Mouse (Mus musculus): Measurements from ENCODE around the gene Gm9495.
"Not testable (repeated sequence)": the region's sequence is repeated elsewhere in the genome, so short reads cannot be mapped to it uniquely, and the experiment has no call there.

Gene Gm9495

GRCm38 (mm10) chr8:69453465-69453864 is at the start of gene Gm9495:
Gene Gm9495 (minus strand): TSS chr8:69453565.
- not testable (repeated sequence) for DNase-seq

- DNase-seq: not testable (repeated sequence)
Measured at GRCm38 (mm10) chr8:69474946-69475345, 21.6 kb upstream of the Gm9495 start.

DNA sequence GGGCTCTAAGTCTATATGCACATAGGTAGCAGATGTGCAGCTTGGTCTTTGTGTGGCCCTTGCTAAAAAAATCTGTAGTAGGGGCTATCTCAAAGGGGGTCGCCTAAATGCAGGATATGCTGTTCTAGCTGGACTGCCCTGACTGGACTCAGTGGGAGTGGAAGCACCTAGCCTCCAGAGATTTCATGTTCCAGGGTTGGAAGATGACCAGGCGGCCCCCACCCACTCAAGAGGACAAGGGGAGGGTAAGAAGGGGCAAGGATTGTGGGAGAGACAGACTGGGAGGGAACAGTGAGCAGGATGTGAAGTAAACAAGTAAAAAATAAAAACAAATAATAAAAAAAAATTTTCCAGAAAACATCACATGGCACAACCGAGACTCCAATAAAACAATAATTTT is 33.3 kb downstream of the Gm9495 start:
- not testable (repeated sequence) for DNase-seq

DNA sequence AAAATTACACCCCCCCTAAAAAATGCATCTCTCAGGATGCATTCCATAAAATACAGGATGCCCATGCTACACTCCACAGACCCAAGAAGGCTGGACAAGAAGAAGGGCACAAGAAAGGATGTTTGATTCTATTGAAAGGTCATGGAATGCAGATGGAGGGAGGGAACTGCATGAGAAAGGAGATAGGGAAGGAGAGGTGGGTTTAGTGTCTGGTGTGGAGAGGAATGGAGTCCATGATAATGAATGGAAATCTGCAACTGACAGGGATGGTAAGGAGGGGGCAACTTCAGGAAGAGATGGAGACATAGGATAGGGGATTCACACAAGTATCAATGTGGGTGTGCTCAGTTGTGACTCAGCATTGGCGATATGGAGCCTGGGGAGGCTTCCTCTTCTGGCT is 39.0 kb downstream of the Gm9495 start:
- DNase-seq: no peak

- no peak for DNase-seq
Measured at GRCm38 (mm10) chr8:69404768-69405167, 48.6 kb downstream of the Gm9495 start.

DNA sequence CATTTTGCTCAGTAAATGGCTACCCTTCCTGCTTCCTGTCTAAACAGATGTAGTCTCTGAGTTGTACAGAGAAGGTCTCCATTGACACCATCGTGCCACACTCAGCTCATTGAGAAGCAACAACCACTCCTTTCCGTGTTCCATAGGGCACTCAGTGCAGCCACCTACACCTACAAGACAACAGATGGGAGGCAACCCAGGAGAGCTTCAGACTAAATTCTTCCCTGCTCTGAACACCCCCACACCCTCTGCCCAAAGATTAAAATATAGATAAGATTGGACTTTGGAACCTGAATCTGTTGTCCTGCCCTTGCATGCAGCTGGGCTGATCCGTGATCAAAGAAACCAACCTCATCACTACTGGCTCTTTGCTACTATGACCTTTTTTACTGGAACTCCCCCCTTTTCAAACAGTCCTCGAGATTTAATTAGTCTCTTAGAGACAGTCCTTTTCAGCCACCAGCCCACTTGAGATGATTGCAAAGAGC is 53.4 kb downstream of the Gm9495 start:
- no peak for DNase-seq

GRCm38 (mm10) chr8:69399181-69399955 is 54.0 kb downstream of the Gm9495 start:
- peak; percentile 35 for DNase-seq

GRCm38 (mm10) chr8:69396196-69396595 is 57.2 kb downstream of the Gm9495 start:
- DNase-seq: no peak

DNA sequence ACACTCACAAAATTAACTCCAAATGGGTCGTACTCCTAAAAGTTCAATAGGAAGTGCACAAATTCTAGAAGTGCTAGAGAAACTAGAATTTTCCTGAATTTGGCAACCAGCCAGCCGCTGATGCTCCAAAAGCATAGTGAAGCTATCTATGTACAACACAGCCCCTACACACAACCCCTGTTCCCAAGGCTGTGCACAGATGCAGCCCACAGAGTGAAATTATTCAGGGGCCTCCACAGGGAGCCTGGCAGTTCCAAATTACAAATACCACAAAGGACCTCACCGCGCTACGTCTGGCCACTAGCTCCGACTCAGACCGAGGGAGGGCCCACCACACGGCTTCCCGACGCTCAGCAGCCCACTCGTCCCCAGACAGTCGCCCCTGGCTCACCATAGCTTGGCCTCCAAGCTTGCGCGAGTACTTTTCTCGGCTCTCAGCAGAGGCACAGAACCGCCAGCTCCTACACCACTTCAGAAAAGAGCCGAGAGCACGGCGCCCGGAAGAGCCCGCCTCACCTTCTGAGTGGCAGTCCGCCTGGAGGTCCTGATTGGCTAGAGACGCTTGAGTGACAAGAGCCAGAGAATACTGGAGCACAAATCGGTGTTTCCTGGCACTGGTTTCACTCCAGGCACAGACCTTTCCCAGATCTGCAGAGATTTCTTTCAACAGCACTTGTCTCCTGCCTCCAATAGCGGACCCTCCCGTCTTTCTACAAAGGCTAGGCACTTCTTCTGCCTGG is 58.1 kb downstream of the Gm9495 start:
- peak; percentile 89 for DNase-seq

DNA sequence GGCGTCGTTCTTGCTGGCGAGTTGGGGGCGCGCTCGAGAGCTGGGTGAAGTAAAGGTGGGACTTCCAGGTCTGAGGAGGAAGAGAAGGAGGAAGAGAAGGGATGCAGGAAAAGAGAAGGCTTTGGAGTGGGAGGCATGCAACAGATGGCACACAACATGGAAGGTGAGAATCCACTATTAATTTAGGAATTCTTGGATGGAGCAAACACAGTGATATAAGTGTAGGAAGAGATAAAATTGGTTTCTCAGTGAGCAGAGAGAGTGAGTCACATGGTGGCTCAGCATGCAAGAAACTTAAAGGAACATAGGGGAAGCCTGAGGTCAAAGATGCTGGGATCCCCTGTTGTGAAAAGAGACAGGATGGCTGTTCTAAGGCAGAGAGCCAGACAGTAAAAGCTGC is 69.0 kb downstream of the Gm9495 start:
- no peak for DNase-seq
